24 mouse cellular contexts compared by ENCODE assay signal in genomic region chrX:107469242-107469641, GRCm38 (mm10).
DNase-seq lines count a peak whose midpoint lies in the region; ATAC-seq and TF ChIP-seq lines count a peak whose summit lies in the region.
"Had no signal": no experiment of that assay in that cellular context is flagged by ENCODE, and none has a peak within 500 bp of the region (broad histone marks: within the 10 kb centered on the region; RNA-seq: fewer than 3 reads in every experiment).

No protein-coding gene starts in this region.

- no peak overlapping the region for H3K9ac ChIP-seq in kidney, embryonic 14.5 days (ENCODE audit: low read depth, low read length)
- no peak overlapping the region for H3K9ac ChIP-seq in kidney, embryonic 15.5 days
- no peak overlapping the region for H3K9ac ChIP-seq in lung, embryonic 14.5 days
- no peak overlapping the region for H3K9ac ChIP-seq in limb, embryonic 14.5 days (ENCODE audit: low read depth, low read length, severe bottlenecking)
- H3K9ac ChIP-seq: embryonic facial prominence, embryonic 13.5 days; heart, embryonic 12.5 days; limb, embryonic 15.5 days; liver, embryonic 14.5 days; neural tube, embryonic 15.5 days; stomach, embryonic 15.5 days had no signal

- H3K4me3 ChIP-seq in kidney, embryonic 14.5 days (ENCODE audit: low read length), result no peak overlapping the region
- no peak overlapping the region for H3K4me3 ChIP-seq in kidney, embryonic 15.5 days (replicated peaks)
- no peak overlapping the region for H3K4me3 ChIP-seq in lung, embryonic 14.5 days (ENCODE audit: low read depth, low read length)
- H3K4me3 ChIP-seq in limb, embryonic 14.5 days (replicated peaks; ENCODE audit: low read length), result no peak overlapping the region
- H3K4me3 ChIP-seq: embryonic facial prominence, embryonic 13.5 days; heart, embryonic 12.5 days; limb, embryonic 15.5 days; midbrain, embryonic 10.5 days; neural tube, embryonic 15.5 days; stomach, embryonic 15.5 days had no signal

- H3K36me3 ChIP-seq in kidney, embryonic 14.5 days (ENCODE audit: control insufficient read depth, insufficient read depth, low read length), result no peaks in the 10 kb centered on the region
- H3K36me3 ChIP-seq in kidney, embryonic 15.5 days, result no peaks in the 10 kb centered on the region
- no peaks in the 10 kb centered on the region for H3K36me3 ChIP-seq in lung, embryonic 14.5 days (ENCODE audit: insufficient read depth)
- H3K36me3 ChIP-seq in limb, embryonic 14.5 days (ENCODE audit: control insufficient read depth, insufficient read depth, low read length), result no peaks in the 10 kb centered on the region
- H3K36me3 ChIP-seq: embryonic facial prominence, embryonic 13.5 days; heart, embryonic 12.5 days; limb, embryonic 15.5 days; midbrain, embryonic 10.5 days; neural tube, embryonic 15.5 days; stomach, embryonic 15.5 days had no signal

- ATAC-seq in kidney, embryonic 14.5 days (ENCODE audit: low FRiP score, low TSS enrichment), result 0 out of 2 replicates have a peak, but pooled peaks have one; percentile 16
- no peak for ATAC-seq in kidney, embryonic 15.5 days (replicated peaks; ENCODE audit: low FRiP score)
- ATAC-seq in lung, embryonic 14.5 days (ENCODE audit: insufficient read depth), result peak; percentile 44; the same call in 1 of the 2 replicates
- ATAC-seq in limb, embryonic 14.5 days (ENCODE audit: low FRiP score, low read depth), result no peak; the same call in 1 of the 2 replicates
- ATAC-seq: forebrain, embryonic 16.5 days had no signal

- H3K4me2 ChIP-seq in kidney, embryonic 14.5 days (replicated peaks; ENCODE audit: low read depth, low read length), result no peak overlapping the region
- no peak overlapping the region for H3K4me2 ChIP-seq in kidney, embryonic 15.5 days
- H3K4me2 ChIP-seq in lung, embryonic 14.5 days, result no peak overlapping the region
- no peak overlapping the region for H3K4me2 ChIP-seq in limb, embryonic 14.5 days (replicated peaks; ENCODE audit: low read depth, low read length, severe bottlenecking)
- H3K4me2 ChIP-seq: embryonic facial prominence, embryonic 13.5 days; heart, embryonic 12.5 days; limb, embryonic 15.5 days; neural tube, embryonic 15.5 days; stomach, embryonic 15.5 days had no signal

- H3K9me3 ChIP-seq in kidney, embryonic 14.5 days (ENCODE audit: control insufficient read depth, low read length), result no peaks in the 10 kb centered on the region
- no peaks in the 10 kb centered on the region for H3K9me3 ChIP-seq in kidney, embryonic 15.5 days (replicated peaks)
- no peaks in the 10 kb centered on the region for H3K9me3 ChIP-seq in lung, embryonic 14.5 days (ENCODE audit: low read depth, low read length)
- H3K9me3 ChIP-seq in limb, embryonic 14.5 days (ENCODE audit: control insufficient read depth, low read length), result no peaks in the 10 kb centered on the region
- H3K9me3 ChIP-seq: embryonic facial prominence, embryonic 13.5 days; heart, embryonic 12.5 days; limb, embryonic 15.5 days; midbrain, embryonic 10.5 days; neural tube, embryonic 15.5 days; stomach, embryonic 15.5 days had no signal

- TF ChIP-seq CTCF in lung, embryonic 14.5 days (IDR thresholded peaks at IDR 0.05; ENCODE audit: low read depth), result no peak

- no peak overlapping the region for H3K27ac ChIP-seq in kidney, embryonic 14.5 days (ENCODE audit: low read depth, low read length)
- no peak overlapping the region for H3K27ac ChIP-seq in kidney, embryonic 15.5 days
- H3K27ac ChIP-seq in lung, embryonic 14.5 days (ENCODE audit: low read depth), result no peak overlapping the region
- H3K27ac ChIP-seq in limb, embryonic 14.5 days (replicated peaks; ENCODE audit: low read depth, low read length), result no peak overlapping the region
- H3K27ac ChIP-seq: embryonic facial prominence, embryonic 13.5 days; limb, embryonic 15.5 days; liver, embryonic 14.5 days; midbrain, embryonic 10.5 days; neural tube, embryonic 15.5 days; stomach, embryonic 15.5 days had no signal

- 49% methylated on average over 3 of the region's 3 CpGs for WGBS in kidney, embryonic 14.5 days
- WGBS in kidney, embryonic 15.5 days, result 49% methylated on average over 3 of the region's 3 CpGs
- WGBS in lung, embryonic 14.5 days, result 53% methylated on average over 3 of the region's 3 CpGs
- 55% methylated on average over 3 of the region's 3 CpGs for WGBS in limb, embryonic 14.5 days

- TF ChIP-seq POLR2A in limb, embryonic 14.5 days (IDR thresholded peaks at IDR 0.05; ENCODE audit: borderline replicate concordance, extremely low read depth, insufficient read depth, insufficient read length), result no peak

- H3K27me3 ChIP-seq in kidney, embryonic 14.5 days (ENCODE audit: control insufficient read depth, insufficient read depth, low read length), result no peaks in the 10 kb centered on the region
- H3K27me3 ChIP-seq in kidney, embryonic 15.5 days, result no peaks in the 10 kb centered on the region
- H3K27me3 ChIP-seq in lung, embryonic 14.5 days (ENCODE audit: insufficient read depth, low read length), result no peaks in the 10 kb centered on the region
- H3K27me3 ChIP-seq in limb, embryonic 14.5 days (ENCODE audit: control insufficient read depth, insufficient read depth, low read length), result no peaks in the 10 kb centered on the region
- H3K27me3 ChIP-seq: embryonic facial prominence, embryonic 13.5 days; heart, embryonic 12.5 days; limb, embryonic 15.5 days; neural tube, embryonic 15.5 days; stomach, embryonic 15.5 days had no signal

- H3K4me1 ChIP-seq in kidney, embryonic 14.5 days (ENCODE audit: control insufficient read depth, insufficient read depth, low read length), result no peaks in the 10 kb centered on the region
- H3K4me1 ChIP-seq in kidney, embryonic 15.5 days, result no peaks in the 10 kb centered on the region
- H3K4me1 ChIP-seq in lung, embryonic 14.5 days (ENCODE audit: insufficient read depth), result no peaks in the 10 kb centered on the region
- no peaks in the 10 kb centered on the region for H3K4me1 ChIP-seq in limb, embryonic 14.5 days (ENCODE audit: control insufficient read depth, insufficient read depth, low read length)
- H3K4me1 ChIP-seq: embryonic facial prominence, embryonic 13.5 days; heart, embryonic 12.5 days; limb, embryonic 15.5 days; midbrain, embryonic 10.5 days; neural tube, embryonic 15.5 days; stomach, embryonic 15.5 days had no signal

- peak; percentile 3 to 12 for DNase-seq in cerebellum, postnatal 14 days
- DNase-seq in cerebellum, adult 11-12 months, result no peak
- peak; percentile 55 for DNase-seq in lung, embryonic 14.5 days
- no peak for DNase-seq in lung, postnatal 14 days
- DNase-seq in limb, embryonic 14.5 days (ENCODE audit: low spot score), result peak; percentile 78
- DNase-seq in cerebellum, postnatal 25 days, result no peak
- DNase-seq: adrenal gland, postnatal 25 days; cerebellum, adult 9-11 months; gastrocnemius, postnatal 14 days; heart, adult 11 months; heart, postnatal 14 days; kidney, adult 8-10 months; right cerebral cortex, adult 18-20 months; right cerebral cortex, postnatal 4 days had no signal

Comparison
In these comparisons a context has a peak if more than half of its experiments do, and no peak if none do; other contexts are left out.
1. DNase-seq: peak in cerebellum, postnatal 14 days (2 of 2), lung, embryonic 14.5 days (single experiment) and limb, embryonic 14.5 days (single experiment); none in cerebellum, adult 11-12 months (single experiment), lung, postnatal 14 days (single experiment) and cerebellum, postnatal 25 days (0 of 2).
2. ATAC-seq: peak in kidney, embryonic 14.5 days (single experiment) and lung, embryonic 14.5 days (single experiment); none in kidney, embryonic 15.5 days (single experiment) and limb, embryonic 14.5 days (single experiment).